Mouse (Mus musculus) T-cell, adult 2 months (primary cell): ENCODE measurements around the gene Adam33.
"Not testable (repeated sequence)": the region's sequence is repeated elsewhere in the genome, so short reads cannot be mapped to it uniquely, and the experiment has no call there.

Source experiments
- DNase-seq: peaks from one replicate; pipeline ENCODE4 v3.0.0; 2022; ENCODE audit warnings: low spot score

Adam33 gene

GRCm38 (mm10) chr2:131056191-131056590 lies 7.4 kb downstream of the Adam33 start:
- DNase-seq: no peak

GRCm38 (mm10) chr2:131055631-131056030 lies 8.0 kb downstream of the Adam33 start:
- peak; percentile 12 for DNase-seq

GRCm38 (mm10) chr2:131054646-131055264 lies 8.9 kb downstream of the Adam33 start:
- no peak for DNase-seq

- no peak for DNase-seq
Observed at GRCm38 (mm10) chr2:131053851-131054645, 9.6 kb downstream of the Adam33 start.

- DNase-seq: no peak
Observed at GRCm38 (mm10) chr2:131052862-131053418, 10.7 kb downstream of the Adam33 start.

GRCm38 (mm10) chr2:131052043-131052442 lies 11.6 kb downstream of the Adam33 start:
- no peak for DNase-seq

- DNase-seq: no peak
Observed at GRCm38 (mm10) chr2:131046025-131046424, 17.6 kb downstream of the Adam33 start.

GRCm38 (mm10) chr2:131044989-131045720 lies 18.5 kb downstream of the Adam33 start:
- DNase-seq: no peak

GRCm38 (mm10) chr2:131044354-131044852 lies 19.2 kb downstream of the Adam33 start:
- DNase-seq: no peak

- DNase-seq: no peak
Observed at GRCm38 (mm10) chr2:131042988-131043387, 20.6 kb downstream of the Adam33 start, which contains the start of gene Gfra4. Gene Gfra4 (minus strand): TSS chr2:131043088.

- DNase-seq: no peak
Observed at GRCm38 (mm10) chr2:131040854-131041825, 22.5 kb downstream of the Adam33 start.

GRCm38 (mm10) chr2:131038675-131039074 lies 24.9 kb downstream of the Adam33 start:
- no peak for DNase-seq

- no peak for DNase-seq
Observed at GRCm38 (mm10) chr2:131038197-131038596, 25.4 kb downstream of the Adam33 start.

- no peak for DNase-seq
Observed at GRCm38 (mm10) chr2:131037226-131037990, 26.2 kb downstream of the Adam33 start.

- no peak for DNase-seq
Observed at GRCm38 (mm10) chr2:131036757-131037156, 26.9 kb downstream of the Adam33 start.

- no peak for DNase-seq
Observed at GRCm38 (mm10) chr2:131036343-131036742, 27.3 kb downstream of the Adam33 start.

- DNase-seq: not testable (repeated sequence)
Observed at GRCm38 (mm10) chr2:131031406-131031805, 32.2 kb downstream of the Adam33 start.

- no peak for DNase-seq
Observed at GRCm38 (mm10) chr2:131030998-131031397, 32.6 kb downstream of the Adam33 start.

- no peak for DNase-seq
Observed at GRCm38 (mm10) chr2:131030561-131030960, 33.1 kb downstream of the Adam33 start.
